Mouse (Mus musculus) cerebellum, adult 9-10 months (tissue): Measurements from ENCODE around the gene D3Ertd751e.

ENCODE experiments used
- DNase-seq: peaks from one replicate; pipeline ENCODE4 v3.0.0; 2022

The D3Ertd751e gene

DNA sequence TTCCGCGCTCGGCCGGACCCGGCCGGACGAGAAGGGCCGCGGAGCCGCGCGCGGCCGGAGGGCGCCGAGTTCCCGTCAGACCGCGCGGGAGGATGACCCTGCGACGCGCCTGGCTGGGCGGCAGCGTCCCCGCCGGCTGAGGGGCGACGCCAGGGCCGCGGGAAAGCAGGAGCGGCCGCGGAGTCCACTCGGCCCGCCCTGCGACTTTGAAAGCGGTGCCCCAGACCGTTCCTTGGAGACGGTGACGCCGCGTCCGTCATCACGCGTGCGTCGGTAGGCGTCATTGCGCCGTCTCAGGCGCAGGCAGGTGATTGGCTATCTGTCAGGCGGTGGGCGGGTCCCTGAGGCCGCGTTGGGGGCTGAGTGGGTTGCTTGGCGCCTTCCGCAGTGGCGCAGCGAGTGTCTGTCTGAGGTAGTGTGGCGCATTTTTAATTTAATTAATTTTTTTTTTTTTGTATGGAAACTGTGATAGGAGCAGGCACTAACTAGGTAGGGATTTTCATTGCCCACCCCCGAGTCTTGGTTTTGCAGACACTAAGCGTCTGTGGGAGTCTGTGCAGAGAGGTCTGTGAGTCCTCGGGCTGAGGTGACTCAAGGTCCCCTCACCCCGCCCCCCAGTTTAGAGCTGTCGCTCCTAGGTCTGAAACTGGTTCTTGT is at the start of gene D3Ertd751e, which contains the start of gene Sclt1:
Gene D3Ertd751e, plus strand, starts transcription at position 334 of the 657 bp plus-strand sequence.
Gene Sclt1, minus strand, starts transcription at position 237 of the 657 bp plus-strand sequence.
- DNase-seq: peak; percentile 98

DNA sequence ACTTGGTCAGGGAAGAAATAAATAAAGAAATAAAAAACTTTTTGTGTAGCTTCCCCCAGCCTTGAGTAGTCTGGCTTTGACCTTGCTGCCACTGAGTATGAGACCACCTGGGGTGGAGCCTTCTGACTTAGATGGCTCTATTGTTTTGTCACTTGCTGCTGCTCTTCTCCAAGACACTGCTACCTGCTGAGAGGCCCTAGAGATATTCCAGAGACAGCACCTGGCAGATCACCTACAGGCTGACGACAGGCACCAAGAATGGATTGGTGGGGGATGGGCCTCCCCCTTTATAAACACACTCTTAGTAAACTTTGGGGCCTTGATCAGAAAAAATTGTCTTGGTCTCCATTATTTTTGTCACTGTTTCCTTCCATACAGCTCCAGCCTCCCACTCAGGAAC is 46.7 kb upstream of the D3Ertd751e start:
- DNase-seq: no peak

DNA sequence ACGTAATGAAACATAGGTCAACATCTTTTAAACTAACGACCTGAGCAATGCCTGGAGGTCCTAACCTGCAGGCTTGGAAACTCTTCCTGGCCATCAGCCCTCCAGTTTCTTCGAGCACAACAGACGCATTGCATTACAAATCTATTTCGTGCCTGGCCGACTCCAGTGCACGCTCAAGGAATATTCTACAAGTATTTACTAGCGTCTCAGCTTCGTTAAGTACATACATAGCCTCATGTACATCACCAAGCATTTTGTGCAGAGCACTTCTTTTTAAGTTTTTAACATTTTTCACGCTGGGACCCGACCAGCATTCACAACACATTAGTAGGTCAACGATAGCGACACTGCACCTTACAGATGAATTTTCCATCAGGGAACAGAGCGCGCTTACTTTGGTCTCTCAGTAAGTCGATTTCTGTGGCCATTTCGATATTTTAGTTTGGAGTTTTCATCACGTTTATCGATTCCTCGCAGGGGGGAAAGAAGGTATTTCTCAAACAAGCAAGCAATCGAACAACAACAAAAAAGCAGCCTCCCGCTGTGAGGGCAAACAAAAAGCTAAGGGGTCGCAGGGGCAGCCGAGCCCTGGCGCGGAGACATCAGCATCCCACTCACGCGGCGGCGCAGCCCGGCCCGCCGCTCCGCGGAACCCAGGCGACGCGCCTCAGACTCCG is 672 bp upstream of the D3Ertd751e start:
- DNase-seq: peak; percentile 70

DNA sequence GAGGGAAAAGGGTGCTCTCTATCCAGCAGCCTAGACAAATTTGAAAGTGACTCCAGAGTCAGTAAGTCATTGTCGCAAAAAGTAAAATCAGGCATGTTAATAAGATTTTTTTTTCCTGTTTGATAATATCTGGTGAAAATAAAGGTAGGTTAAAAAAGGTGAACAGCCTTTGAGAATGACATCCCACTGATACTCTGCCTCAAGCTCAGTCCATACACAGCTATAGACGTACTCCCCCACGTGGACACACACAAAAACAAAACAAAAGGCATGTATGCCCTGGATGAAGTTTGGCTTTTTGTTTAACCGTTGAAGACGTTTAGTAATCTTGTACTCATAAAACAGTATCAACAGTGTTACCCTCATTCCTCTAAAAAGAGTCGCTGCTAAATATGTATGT is 1.0 kb downstream of the D3Ertd751e start:
- DNase-seq: peak; percentile 59

DNA sequence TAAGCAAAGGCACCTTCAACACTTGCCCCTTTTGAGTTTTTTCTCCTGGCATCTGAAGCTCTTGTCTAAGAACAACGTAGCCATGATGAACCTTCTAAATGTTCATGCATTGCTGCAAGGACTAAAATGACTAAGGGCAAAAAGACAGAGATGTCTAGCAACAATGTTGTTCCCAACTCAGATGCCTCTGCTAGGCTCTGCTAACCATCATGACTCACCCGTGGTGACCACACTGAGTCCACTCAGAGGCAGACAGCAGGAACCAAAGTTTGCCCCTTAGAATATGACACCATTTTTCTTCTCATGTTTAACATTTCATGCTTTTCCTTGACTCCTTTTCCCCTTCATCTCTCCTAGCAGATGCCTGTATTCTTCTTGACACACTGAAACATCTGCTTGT is 12.1 kb downstream of the D3Ertd751e start:
- no peak for DNase-seq

DNA sequence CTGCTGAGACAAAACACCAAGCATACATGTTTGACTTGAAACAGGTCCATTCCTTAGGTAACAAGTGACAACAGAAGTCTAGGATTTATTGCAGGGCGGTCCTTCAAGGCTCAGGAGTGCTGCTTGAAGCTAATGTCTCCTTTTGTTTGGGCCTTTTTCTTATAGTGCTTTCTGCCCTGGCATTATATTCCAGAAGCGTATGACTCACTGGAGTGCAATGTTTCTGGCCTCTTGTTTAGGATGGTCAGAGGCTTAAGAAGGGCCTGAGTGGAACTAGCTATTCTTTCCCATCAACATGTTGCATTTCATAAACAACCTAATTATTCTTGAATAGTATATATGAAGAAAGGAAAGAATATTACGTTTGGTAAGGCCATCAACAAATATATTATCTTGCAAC is 19.7 kb downstream of the D3Ertd751e start:
- DNase-seq: no peak

DNA sequence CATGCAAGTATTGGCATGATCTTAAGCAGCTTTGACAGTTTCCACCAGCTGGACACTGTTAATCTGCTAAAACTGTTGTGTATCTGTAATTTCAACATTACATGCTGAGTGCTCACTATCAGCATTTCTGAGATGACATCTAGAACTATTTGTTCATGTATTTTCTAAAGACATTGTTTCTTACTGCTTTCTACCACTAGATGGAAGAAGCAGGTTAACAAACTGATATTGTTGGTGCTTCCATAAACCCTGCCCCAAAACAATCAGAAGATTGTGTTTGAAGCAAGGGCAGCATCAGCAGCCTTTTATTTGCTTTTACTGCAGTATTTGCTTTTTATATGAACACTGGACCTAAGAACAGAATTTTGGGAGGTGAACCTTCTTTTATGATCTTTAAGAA is 70.0 kb downstream of the D3Ertd751e start:
- no peak for DNase-seq
